Mouse (Mus musculus) E14TG2a.4 (cell line): ENCODE measurements at regions not wholly inside any gene's neighbourhood (a gene's known extent, or its start where the extent isn't known, plus 50 kb on each side); places are given as distances from the start of the nearest gene placed in this dataset.
A peak's percentile ranks its signal among the peaks of the same experiment; 100 is the strongest.

Experiments
- CTCF ChIP-seq: conservative IDR thresholded peaks from 2 replicates; pipeline ENCODE4 v1.5.1; 2014; ENCODE audit warnings: low read length
- NANOG ChIP-seq: IDR thresholded peaks from 2 replicates; pipeline ENCODE4 v1.6.1; 2014; ENCODE audit warnings: borderline replicate concordance, low read length, mixed read lengths
- POU5F1 ChIP-seq: IDR thresholded peaks from 2 replicates; pipeline ENCODE4 v1.6.1; 2014; ENCODE audit warnings: low read length, borderline replicate concordance

GRCm38 (mm10) chr10:68625752-68626151, 84.1 kb upstream of the Cabcoco1 start:
- no peak for TF ChIP-seq NANOG
- TF ChIP-seq CTCF, result peak; percentile 55
- TF ChIP-seq POU5F1, result no peak
